Mouse (Mus musculus) testis, adult 2 months (tissue): Measurements from ENCODE around the gene Actrt2. TPM values are rescaled to one million over a fixed set of nuclear protein-coding genes. Genes with fewer than 3 reads are reported as not detected.

Source experiments
- H3K27ac ChIP-seq: fragments of 200-500 bp; 2 replicates; pipeline ENCODE4 v1.5.1; 2012; ENCODE audit warnings: low read depth, low read length; ENCODE audit not compliant: control insufficient read depth, insufficient read depth
- H3K27me3 ChIP-seq: fragments of 200-500 bp; 2 replicates; pipeline ENCODE4 v1.6.1; 2012; ENCODE audit warnings: mild to moderate bottlenecking, low read length, moderate library complexity; ENCODE audit not compliant: control insufficient read depth, insufficient read depth
- H3K36me3 ChIP-seq: fragments of 200-500 bp; 2 replicates; pipeline ENCODE4 v1.6.1; 2012; ENCODE audit warnings: mild to moderate bottlenecking, low read length; ENCODE audit not compliant: control insufficient read depth, insufficient read depth
- H3K4me1 ChIP-seq: fragments of 200-500 bp; 2 replicates; pipeline ENCODE4 v1.6.1; 2012; ENCODE audit warnings: low read length; ENCODE audit not compliant: control insufficient read depth, insufficient read depth
- H3K4me3 ChIP-seq: fragments of 200-500 bp; 2 replicates; pipeline ENCODE4 v1.5.1; 2012; ENCODE audit warnings: low read depth, mild to moderate bottlenecking, low read length, moderate library complexity, mixed read lengths; ENCODE audit not compliant: control insufficient read depth
- CTCF ChIP-seq: fragments of 200-500 bp; IDR thresholded peaks from 2 replicates; pipeline ENCODE4 v1.5.1; 2012; ENCODE audit warnings: low read depth, mild to moderate bottlenecking, inconsistent platforms, low read length, moderate library complexity; ENCODE audit not compliant: control insufficient read depth, insufficient read depth, insufficient replicate concordance
- POLR2A ChIP-seq: fragments of 200-500 bp; IDR thresholded peaks from 2 replicates; pipeline ENCODE4 v1.6.1; 2012; ENCODE audit warnings: low read depth, mild to moderate bottlenecking, inconsistent platforms, low read length, moderate library complexity; ENCODE audit not compliant: control insufficient read depth
- polyA plus RNA-seq: library from polyadenylated mRNA; depleted of rRNA; stranded (reverse); fragments of >200 nt; gene quantifications from 2 replicates; pipeline ENCODE4 v1.2.3, GENCODE M21; 2012

Gene Actrt2
- polyA plus RNA-seq, 1 experiment, result 646 TPM

DNA sequence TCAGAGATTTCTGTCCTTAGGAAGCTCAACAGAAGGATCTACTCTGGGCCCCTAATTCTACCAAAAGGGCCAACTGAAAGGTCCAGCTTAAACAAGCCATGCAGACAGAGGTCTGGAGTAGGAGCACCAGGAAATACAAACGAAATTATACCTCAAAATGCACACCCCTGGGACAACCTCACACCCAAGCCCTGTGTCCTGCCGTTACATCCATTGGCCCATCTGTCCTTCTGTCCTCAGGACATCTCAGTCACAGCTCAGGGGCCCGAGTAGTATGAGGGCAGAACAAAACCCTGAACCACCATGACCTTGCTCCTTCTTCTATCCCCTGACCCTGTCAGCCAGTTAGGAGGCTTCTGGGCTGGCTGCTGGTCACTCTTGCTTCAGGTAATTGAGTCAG lies 33.7 kb downstream of the Actrt2 start:
- no peak overlapping the region for H3K4me3 ChIP-seq
- TF ChIP-seq POLR2A (no peak), CTCF (no peak)
- H3K27ac ChIP-seq, result no peak overlapping the region
- H3K27me3 ChIP-seq, result peaks cover 16% of the 10 kb centered on the region
- no peaks in the 10 kb centered on the region for H3K36me3 ChIP-seq
- H3K4me1 ChIP-seq, result peaks cover 26% of the 10 kb centered on the region

DNA sequence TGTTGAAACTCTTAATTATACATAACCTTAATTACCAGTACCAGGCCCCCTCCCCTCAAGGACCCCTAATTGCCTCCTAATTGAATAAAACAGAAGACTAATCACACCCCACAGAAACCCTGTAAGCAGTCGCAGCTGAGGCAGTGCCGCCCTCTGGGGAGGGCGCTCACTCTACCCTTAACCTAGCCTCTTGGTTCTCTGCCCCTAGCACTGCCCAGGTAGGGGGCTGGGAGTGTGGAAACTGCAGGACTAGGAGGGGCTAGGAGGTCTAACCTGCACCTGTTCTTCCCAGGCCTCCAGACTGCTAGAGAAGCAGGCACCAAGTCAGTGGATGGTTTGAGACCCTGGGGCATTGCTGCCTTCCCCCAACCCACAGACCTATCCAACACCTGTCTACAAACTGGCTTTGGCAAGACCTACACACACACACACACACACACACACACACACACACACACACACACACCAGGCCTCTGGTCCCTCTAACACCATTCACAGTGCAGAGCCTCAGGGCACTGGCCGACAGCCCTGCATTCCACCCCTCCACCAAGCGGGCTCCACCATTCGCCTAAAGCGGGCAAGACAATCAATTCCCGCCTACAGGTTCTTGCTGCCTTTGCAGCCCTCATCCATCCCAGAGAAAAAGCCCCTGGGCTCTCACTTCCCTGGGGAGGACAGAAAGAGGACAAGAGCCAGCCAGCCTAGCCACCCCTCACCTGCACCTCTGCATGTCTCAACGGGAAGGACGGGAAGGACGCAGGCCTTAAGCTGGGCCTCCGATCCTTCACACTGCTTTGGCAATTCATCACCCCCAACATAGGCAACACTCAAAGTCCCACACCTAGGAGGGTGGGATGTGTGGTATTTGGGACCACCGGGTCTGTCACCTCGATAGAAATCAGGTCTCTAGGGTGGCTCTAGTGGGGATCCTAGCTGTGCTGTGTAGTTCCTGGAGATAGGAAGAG lies 34.6 kb downstream of the Actrt2 start:
- TF ChIP-seq POLR2A (no peak), CTCF (no peak)
- peaks cover 13% of the 10 kb centered on the region for H3K27me3 ChIP-seq
- no peak overlapping the region for H3K27ac ChIP-seq
- no peak overlapping the region for H3K4me3 ChIP-seq
- peaks cover 23% of the 10 kb centered on the region for H3K4me1 ChIP-seq
- no peaks in the 10 kb centered on the region for H3K36me3 ChIP-seq

DNA sequence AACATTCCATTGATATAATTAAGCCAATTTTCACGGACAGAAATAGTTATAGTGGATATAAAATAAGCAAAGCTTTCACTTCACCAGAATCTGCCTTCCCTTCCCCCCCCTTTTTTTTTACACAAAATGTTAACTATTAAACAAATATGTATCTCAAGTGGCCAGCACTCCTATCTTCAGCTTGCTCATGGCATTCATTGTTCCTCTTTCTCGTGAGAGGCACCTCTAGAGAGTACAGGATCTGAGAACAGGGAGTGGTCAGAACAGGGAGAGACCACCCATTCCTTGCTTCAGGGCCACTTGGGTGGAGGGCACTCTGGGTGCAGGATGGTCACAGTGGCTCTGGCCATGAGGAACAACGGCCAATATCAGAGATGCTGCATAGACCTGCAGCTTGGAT lies 36.9 kb downstream of the Actrt2 start:
- TF ChIP-seq POLR2A (no peak), CTCF (no peak)
- no peak overlapping the region for H3K4me3 ChIP-seq
- H3K36me3 ChIP-seq, result no peaks in the 10 kb centered on the region
- peaks cover 12% of the 10 kb centered on the region for H3K4me1 ChIP-seq
- H3K27ac ChIP-seq, result no peak overlapping the region
- H3K27me3 ChIP-seq, result peaks cover 1% of the 10 kb centered on the region

DNA sequence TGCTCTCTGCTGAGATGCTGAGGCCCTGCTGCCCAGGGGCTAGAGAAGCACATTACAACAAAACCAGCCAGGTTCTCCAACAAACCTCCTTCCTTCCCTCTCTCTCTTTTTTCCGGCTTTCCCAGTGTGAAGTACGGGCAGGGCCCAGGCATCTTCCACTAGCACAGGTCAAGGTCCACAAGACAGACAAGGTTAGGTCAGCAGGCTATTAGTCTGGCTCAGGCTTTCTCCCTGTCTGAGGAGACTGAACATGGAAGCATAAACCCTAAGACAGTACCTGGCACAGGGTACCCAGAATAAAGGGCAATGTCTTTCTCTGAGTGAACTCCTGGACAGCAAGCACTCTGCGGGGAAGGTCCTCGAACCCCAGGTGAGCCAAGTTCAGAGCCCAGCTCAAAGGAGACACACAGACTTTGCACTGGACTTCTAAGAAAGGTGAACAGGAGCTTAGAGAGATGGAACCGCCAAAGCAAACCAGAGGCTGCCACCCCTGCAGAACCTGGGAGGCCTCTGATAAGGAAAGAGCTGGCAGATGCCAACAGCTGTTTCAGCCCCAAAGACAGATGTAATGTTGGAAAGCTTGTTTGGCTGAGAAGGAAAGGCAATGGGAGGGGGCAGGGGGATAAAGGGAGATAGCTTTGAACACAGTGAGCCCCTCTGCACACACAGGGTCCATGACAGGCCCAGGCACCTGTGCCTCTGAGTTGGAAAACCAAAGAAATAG lies 40.1 kb downstream of the Actrt2 start:
- no peak overlapping the region for H3K4me3 ChIP-seq
- H3K27ac ChIP-seq, result no peak overlapping the region
- no peaks in the 10 kb centered on the region for H3K4me1 ChIP-seq
- TF ChIP-seq CTCF (no peak), POLR2A (no peak)
- H3K27me3 ChIP-seq, result no peaks in the 10 kb centered on the region
- H3K36me3 ChIP-seq, result no peaks in the 10 kb centered on the region

DNA sequence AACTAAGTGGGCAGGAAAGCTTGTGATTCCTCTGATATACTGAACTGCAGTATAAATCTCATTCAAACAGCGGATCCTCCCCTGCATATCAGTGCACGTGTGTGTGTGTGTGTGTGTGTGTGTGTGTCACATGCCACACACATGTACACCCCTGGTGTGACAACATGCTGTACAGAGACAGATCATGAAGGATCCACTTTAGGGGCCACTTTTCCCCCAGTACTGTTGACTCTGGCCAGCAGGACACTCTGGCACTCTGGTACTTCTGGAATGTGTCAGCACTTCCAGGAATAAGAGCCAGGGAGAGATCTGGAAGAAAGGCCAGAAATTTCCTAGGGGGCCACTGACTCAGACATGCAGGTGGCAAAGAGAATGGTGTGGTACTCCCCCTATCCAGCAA lies 41.4 kb downstream of the Actrt2 start:
- no peak for TF ChIP-seq POLR2A
- TF ChIP-seq CTCF, result no peak
- Histone ChIP-seq H3K27me3 (no peaks in the 10 kb centered on the region), H3K27ac (no peak overlapping the region), H3K36me3 (no peaks in the 10 kb centered on the region), H3K4me1 (no peaks in the 10 kb centered on the region), H3K4me3 (no peak overlapping the region)

DNA sequence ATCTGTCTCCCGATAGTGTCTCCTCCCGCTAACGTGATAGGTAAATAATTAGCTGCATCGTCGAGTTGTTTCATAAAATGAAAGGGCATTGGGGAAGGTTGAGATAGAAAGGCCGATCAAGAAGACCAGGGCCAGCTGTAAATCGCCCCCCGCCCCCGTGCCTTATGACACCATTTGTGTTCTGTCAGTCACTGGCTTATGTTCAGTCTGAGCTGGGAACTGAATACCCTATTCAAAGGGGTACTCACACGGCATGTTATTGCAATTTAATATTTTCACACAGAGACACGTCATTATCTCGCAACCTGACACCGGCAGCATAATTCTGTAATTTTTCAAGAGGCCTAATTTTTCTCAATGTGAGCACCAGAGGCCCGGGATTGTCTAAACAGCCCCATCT lies 42.0 kb downstream of the Actrt2 start:
- Histone ChIP-seq H3K27me3 (no peaks in the 10 kb centered on the region), H3K4me3 (no peak overlapping the region), H3K27ac (no peak overlapping the region), H3K4me1 (no peaks in the 10 kb centered on the region), H3K36me3 (no peaks in the 10 kb centered on the region)
- TF ChIP-seq POLR2A (no peak), CTCF (no peak)

DNA sequence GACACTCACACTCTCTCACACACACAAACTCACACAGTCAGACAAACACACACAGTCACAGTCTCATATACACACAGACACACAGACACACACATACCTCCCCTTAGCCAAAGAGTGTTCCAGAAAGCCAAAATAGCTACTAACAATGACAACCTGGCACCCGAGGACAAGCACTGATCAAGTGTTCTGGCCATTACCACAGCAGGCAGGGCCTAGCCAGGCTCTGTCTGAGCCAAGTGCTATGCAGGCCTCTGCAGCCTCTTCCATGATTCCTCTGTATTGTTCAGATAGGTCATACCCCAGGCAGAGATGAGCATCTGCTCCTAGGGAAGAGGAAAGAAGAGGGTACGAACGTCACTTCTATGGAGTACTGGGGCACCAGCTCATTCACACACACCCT lies 44.4 kb downstream of the Actrt2 start:
- no peaks in the 10 kb centered on the region for H3K36me3 ChIP-seq
- TF ChIP-seq POLR2A (no peak), CTCF (no peak)
- H3K4me3 ChIP-seq, result no peak overlapping the region
- H3K27me3 ChIP-seq, result no peaks in the 10 kb centered on the region
- no peak overlapping the region for H3K27ac ChIP-seq
- peaks cover 8% of the 10 kb centered on the region for H3K4me1 ChIP-seq
